Mouse (Mus musculus): ENCODE data around the gene Ssh1. TPM values are rescaled to one million over a fixed set of nuclear protein-coding genes. Genes with fewer than 3 reads are reported as not detected.

The Ssh1 gene
- total RNA-seq, 2 experiments from 2014 or later = 20.7 to 31.8 TPM

DNA sequence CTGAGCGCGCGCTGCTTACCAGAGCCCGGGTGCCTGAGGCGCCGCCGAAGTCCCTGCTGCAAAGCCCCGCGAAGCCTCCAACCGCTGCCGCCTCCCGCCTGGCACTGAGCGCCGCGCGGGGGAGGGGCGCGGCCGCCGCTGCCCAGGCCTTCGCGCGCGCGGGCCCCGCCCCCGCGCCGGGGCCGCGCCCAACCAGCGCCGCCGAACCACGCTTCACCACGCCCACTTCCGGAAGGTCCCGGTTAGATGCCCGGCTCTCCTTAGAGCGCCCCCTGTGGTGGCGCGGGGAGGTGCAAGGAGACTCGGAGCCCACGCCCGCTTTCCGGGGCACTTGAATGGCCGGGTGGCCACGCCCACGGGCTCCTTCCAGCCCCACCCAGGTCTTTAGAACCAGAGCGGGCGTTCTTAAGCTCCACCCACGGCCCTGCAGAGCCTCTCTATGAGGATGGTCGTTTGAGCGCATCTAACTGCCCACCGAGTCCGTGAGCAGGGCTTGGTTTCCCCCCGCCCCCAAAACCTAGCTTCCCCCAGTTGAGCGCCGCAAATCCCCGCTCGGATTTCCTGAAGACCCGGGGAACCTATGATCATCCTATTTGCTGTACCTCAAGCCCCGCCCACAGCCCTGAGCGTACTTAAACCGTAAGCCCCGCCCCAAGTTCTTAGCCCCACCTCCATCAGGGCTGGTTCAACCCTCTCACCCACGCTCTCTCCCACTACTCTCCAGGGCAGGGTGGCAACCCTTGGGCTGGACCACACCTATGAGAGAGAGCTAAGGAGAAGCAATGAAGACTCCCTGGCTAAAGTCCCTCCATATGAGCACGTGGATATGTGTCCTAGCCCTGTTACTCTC lies 84.9 kb downstream of the Ssh1 start, which contains the start of gene Coro1c:
TSS of gene Coro1c (minus strand) at position 167 of the 850 bp plus-strand sequence.
- peak; percentile 95 to 99 for DNase-seq (ENCODE audit: extremely low spot score in 1 of 2, low spot score in 2 of 2)
- intact Hi-C loops (cut with DNase I) = loop anchor here (5.0 kb wide), 2 partner anchors 37 to 52 kb away; no protein-coding TSS in a partner anchor

DNA sequence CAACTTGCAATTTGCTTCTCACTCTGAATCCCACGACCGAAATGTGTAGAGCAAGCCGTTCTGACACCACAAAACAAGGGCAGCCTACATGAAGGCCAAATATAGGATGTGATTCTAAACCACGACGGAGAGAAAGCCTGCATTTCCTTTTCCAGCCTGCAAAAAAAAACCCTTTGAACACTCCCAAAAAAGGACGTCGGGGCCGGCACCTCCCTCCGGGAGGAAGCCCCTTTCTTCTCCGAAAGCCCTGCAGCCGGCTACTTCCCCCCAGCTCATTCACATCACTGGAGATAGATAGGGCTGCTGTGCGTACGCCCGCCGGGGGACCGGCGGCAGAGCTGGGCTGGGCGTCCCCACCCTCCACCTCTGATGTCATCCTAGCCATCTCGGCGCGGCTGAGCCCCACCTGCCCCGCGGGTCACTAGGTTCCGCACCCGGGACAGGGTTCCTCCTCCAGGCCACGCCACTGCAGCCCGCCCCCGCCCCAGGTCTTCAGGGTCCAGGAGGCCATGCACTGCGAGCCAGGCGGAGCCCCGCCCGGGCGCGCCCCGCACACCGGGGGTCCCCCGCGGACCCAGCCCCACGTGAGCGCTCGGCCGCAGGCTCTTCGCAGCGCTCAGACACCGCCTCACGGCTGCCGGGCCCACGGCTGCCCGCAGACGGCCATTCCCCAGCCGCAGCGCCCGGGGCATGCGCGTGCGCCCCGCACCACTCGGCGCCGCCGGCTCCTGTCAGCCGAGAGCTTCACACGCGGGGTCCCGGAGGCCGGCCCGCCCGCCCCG lies 85.7 kb downstream of the Ssh1 start:
- intact Hi-C loops (cut with DNase I) = loop anchor here (5.0 kb wide), 2 partner anchors 36 to 51 kb away; no protein-coding TSS in a partner anchor
- peak; percentile 40 to 83 for DNase-seq (ENCODE audit: extremely low spot score in 1 of 2, low spot score in 2 of 2)

GRCm38 (mm10) chr5:113906958-113907735 lies 86.5 kb downstream of the Ssh1 start:
- intact Hi-C loops (cut with DNase I) = loop anchor here (5.0 kb wide), 2 partner anchors 35 to 50 kb away; no protein-coding TSS in a partner anchor
- peak in 1 of 2 experiments; percentile 57 for DNase-seq (ENCODE audit: extremely low spot score in 1 of 2, low spot score in 2 of 2)

- intact Hi-C loops (cut with DNase I) = loop anchor here (5.0 kb wide), 2 partner anchors 33 to 48 kb away; no protein-coding TSS in a partner anchor
These were observed 88.7 kb downstream of the Ssh1 start for GRCm38 (mm10) chr5:113904987-113905386.

DNA sequence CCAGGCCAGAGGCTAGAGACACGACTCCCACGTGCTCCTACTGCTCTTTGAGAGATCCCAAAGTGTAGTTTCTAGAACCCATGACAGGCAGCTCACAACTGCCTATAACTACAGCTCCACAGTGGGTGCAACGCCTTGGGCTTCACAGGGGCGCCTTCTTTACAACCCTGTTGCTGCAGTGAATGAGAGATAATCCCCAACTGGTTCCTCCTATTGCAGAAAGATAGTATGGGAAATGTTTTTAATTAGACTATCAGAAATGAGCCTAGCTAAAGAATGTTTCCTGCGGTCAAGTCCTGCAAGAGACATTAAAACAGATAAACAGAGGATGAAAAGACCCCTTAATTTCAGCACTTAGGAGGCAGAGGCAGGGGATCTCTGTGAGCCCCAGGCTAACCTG lies 90.7 kb downstream of the Ssh1 start:
- intact Hi-C loops (cut with DNase I) = no loop called here
- DNase-seq (ENCODE audit: extremely low spot score in 1 of 2, low spot score in 2 of 2) = no peak

More at GRCm38 (mm10) chr5:113904987-113905386, 88.7 kb downstream of the Ssh1 start:
- no peak for DNase-seq (ENCODE audit: extremely low spot score in 1 of 2, low spot score in 2 of 2)

GRCm38 (mm10) chr5:113902017-113902416 lies 91.7 kb downstream of the Ssh1 start:
- intact Hi-C loops (cut with DNase I) = no loop called here
- DNase-seq (ENCODE audit: extremely low spot score in 1 of 2, low spot score in 2 of 2) = no peak

DNA sequence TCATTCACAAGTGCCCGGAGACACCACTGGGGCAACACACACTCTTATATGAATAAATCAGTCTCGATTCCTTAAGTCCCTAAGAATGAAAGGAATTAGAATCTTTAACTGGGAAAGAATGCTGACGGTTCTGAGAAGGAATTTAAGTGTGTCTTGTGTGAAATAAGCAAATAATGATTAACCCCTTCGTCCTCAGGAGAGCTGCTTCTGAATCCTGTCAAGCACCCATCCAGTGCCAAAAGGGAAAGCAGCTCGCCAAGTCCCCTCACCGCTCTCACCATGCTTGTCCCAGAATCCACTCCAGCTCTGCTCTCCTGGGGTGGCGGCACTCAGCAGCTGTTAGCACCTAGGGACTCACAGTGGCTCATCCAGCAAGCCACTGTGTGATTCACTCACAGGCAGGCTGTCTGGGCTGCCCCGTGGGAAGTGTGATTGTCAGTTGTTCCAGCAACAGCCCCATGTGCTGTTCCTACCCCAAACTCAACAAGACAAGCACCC lies 92.6 kb downstream of the Ssh1 start:
- intact Hi-C loops (cut with DNase I) = no loop called here
- DNase-seq (ENCODE audit: extremely low spot score in 1 of 2, low spot score in 2 of 2) = no peak

- DNase-seq (ENCODE audit: extremely low spot score in 1 of 2, low spot score in 2 of 2) = peak in 1 of 2 experiments; percentile 13
- intact Hi-C loops (cut with DNase I) = no loop called here
These were observed 94.2 kb downstream of the Ssh1 start for GRCm38 (mm10) chr5:113899543-113899942.

DNA sequence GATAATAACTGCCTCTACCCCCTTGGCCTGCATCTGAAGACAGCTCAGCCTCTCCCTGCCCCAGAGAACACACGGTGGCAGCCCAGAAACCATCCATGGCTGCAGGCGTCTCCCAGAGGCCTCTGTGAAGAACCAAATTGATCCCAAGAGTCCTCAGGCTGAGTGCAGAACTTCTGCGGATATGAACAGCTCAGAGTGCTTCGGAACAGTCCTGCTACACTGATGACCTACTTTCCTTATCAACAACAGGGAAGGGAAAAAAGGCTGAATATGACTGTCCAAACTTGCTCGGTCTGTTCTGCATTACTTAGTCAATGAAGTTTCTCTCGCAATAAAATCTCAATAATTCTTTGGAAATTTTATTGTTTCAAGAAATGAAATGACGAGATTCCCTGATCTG lies 101.7 kb downstream of the Ssh1 start:
- no peak for DNase-seq (ENCODE audit: extremely low spot score in 1 of 2, low spot score in 2 of 2)
- intact Hi-C loops (cut with DNase I) = no loop called here

GRCm38 (mm10) chr5:113890874-113891273 lies 102.8 kb downstream of the Ssh1 start:
- intact Hi-C loops (cut with DNase I) = no loop called here
- DNase-seq (ENCODE audit: extremely low spot score in 1 of 2, low spot score in 2 of 2) = peak in 1 of 2 experiments; percentile 56

GRCm38 (mm10) chr5:113889912-113890311 lies 103.8 kb downstream of the Ssh1 start:
- intact Hi-C loops (cut with DNase I) = no loop called here
- DNase-seq (ENCODE audit: extremely low spot score in 1 of 2, low spot score in 2 of 2) = no peak

DNA sequence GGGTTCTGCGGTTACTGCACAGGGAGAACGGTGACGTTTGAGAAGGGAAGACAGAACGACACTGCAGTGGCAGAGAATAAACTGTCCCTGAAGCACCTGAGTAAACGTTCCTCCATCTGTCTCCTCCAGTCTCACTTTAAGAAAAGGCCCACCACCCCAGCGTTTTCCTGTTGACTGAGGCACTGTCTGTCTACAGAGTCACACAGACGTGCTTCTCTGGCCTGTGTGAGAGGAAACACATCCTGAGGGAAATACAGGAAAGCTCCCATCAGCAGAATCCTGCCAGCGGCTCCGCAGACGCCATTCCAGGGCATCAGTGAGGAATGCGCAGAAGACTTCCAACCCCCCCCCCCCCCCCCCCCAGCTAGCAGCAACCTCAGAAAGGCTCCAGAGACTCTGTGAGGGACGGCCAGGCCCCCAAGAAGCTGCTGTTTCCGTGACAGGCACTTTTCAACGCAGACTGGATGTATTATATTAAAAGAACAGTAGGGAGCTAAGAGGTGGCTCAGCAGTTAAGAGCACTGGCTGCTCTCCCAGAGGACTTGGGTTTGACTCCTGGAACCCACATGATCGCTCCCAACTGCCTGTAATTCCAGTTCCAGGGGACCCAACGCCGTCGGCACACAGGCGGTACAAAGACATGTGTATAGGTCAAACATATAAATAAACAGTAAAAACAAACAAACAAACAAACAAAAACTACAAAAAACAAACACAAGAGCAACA lies 104.3 kb downstream of the Ssh1 start:
- peak in 1 of 2 experiments; percentile 65 for DNase-seq (ENCODE audit: extremely low spot score in 1 of 2, low spot score in 2 of 2)
- intact Hi-C loops (cut with DNase I) = no loop called here

DNA sequence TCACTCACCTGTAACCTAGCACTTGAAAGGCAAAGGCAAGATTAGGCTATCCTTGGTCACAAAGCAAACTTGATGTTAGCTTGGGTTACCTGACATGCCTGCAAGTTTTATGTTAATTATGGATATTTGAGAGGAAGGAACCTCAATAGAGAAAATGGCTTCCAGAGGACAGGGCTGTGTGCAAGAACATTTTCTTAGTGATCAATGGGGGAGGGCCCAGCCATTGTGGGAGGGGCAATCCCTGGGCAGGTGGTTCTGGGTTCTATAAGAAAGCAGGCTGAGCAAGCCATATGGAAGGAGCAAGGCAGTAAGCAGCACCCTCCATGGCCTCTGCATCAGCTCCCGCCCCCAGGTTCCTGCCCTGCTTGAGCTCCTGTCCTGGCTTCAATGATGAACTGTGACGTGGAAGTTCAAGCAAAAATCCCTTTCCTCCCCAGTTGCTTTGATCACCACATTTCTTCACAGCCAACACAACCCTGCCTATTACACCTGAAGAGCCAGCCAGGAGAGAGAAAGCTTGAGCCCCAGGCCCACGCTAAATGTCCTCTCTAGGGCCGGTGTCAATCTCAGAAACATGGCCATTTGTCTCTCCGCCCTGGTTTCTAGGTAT lies 105.4 kb downstream of the Ssh1 start:
- intact Hi-C loops (cut with DNase I) = no loop called here
- no peak for DNase-seq (ENCODE audit: extremely low spot score in 1 of 2, low spot score in 2 of 2)

- intact Hi-C loops (cut with DNase I) = no loop called here
- DNase-seq (ENCODE audit: extremely low spot score in 1 of 2, low spot score in 2 of 2) = peak in 1 of 2 experiments; percentile 81
These were observed 106.6 kb downstream of the Ssh1 start for GRCm38 (mm10) chr5:113887132-113887531.

Data from left cerebral cortex, postnatal 10 days (tissue).